Mouse (Mus musculus) forebrain, postnatal 0 days (tissue): ENCODE data around the gene Selenof. TPM values are rescaled to one million over a fixed set of nuclear protein-coding genes. Genes with fewer than 3 reads are reported as not detected.

Experiments used
- ATAC-seq: fragments of 200-750 bp; cut with Nextera tagmentation; 2 replicates; pipeline ENCODE4 v1.8.0; 2017; ENCODE audit warnings: mild to moderate bottlenecking, moderate library complexity
- DNase-seq: peaks from one replicate; pipeline ENCODE4 v3.0.0-alpha.2; 2015
- H3K27ac ChIP-seq: fragments of 300-500 bp; sonication (generic); 2 replicates; pipeline ENCODE4 v1.5.1; 2014; ENCODE audit warnings: low read depth, mild to moderate bottlenecking, antibody characterized with exemption, low read length, moderate library complexity, mixed read lengths
- H3K27me3 ChIP-seq: fragments of 300-500 bp; sonication (generic); 2 replicates; pipeline ENCODE4 v1.6.1; 2014; ENCODE audit warnings: mild to moderate bottlenecking, low read length, mixed read lengths; ENCODE audit not compliant: insufficient read depth
- H3K36me3 ChIP-seq: fragments of 300-500 bp; sonication (generic); 2 replicates; pipeline ENCODE4 v1.6.1; 2014; ENCODE audit warnings: mild to moderate bottlenecking, moderate library complexity; ENCODE audit not compliant: insufficient read depth
- H3K4me1 ChIP-seq: fragments of 300-500 bp; sonication (generic); 2 replicates; pipeline ENCODE4 v1.6.1; 2014; ENCODE audit warnings: antibody characterized with exemption; ENCODE audit not compliant: insufficient read depth
- H3K4me2 ChIP-seq: fragments of 300-500 bp; sonication (generic); 2 replicates; pipeline ENCODE4 v1.6.1; 2014; ENCODE audit warnings: low read depth, mild to moderate bottlenecking, moderate library complexity
- H3K4me3 ChIP-seq: fragments of 300-500 bp; sonication (generic); 2 replicates; pipeline ENCODE4 v1.5.1; 2014; ENCODE audit warnings: low read depth, low read length, mixed read lengths
- H3K9ac ChIP-seq: fragments of 300-500 bp; sonication (generic); 2 replicates; pipeline ENCODE4 v1.6.1; 2014; ENCODE audit warnings: mild to moderate bottlenecking
- H3K9me3 ChIP-seq: fragments of 300-500 bp; sonication (generic); 2 replicates; pipeline ENCODE4 v1.6.1; 2016; ENCODE audit warnings: low read length
- CTCF ChIP-seq: sonication (generic); IDR thresholded peaks from 2 replicates; pipeline ENCODE4 v1.5.1; 2016; ENCODE audit warnings: antibody characterized with exemption, control low read depth, low read depth
- WGBS: fragments of 180-500 bp; shearing (Covaris S2); extraction: QIAGEN DNeasy Blood & Tissue Kit; methylation state at CpG from one replicate; pipeline ENCODE4 v1.1.7; 2014; 5-methylcytosine and 5-hydroxymethylcytosine counted together
- polyA plus RNA-seq: library from polyadenylated mRNA; unstranded; fragments of >200 nt; fragmentation: Nextera tagmentation; extraction: Ambion mirVana; gene quantifications from 2 replicates; pipeline ENCODE4 v1.2.1, GENCODE M21; 2015
- total RNA-seq: library from RNA; depleted of rRNA; stranded (reverse); fragments of >200 nt; gene quantifications from 2 replicates; pipeline ENCODE4 v1.2.3, GENCODE M21; 2014; rRNA removed

The Selenof gene
- total RNA-seq, result 347 and 486 TPM in 2 replicates
- 660 and 719 TPM in 2 replicates for polyA plus RNA-seq

DNA sequence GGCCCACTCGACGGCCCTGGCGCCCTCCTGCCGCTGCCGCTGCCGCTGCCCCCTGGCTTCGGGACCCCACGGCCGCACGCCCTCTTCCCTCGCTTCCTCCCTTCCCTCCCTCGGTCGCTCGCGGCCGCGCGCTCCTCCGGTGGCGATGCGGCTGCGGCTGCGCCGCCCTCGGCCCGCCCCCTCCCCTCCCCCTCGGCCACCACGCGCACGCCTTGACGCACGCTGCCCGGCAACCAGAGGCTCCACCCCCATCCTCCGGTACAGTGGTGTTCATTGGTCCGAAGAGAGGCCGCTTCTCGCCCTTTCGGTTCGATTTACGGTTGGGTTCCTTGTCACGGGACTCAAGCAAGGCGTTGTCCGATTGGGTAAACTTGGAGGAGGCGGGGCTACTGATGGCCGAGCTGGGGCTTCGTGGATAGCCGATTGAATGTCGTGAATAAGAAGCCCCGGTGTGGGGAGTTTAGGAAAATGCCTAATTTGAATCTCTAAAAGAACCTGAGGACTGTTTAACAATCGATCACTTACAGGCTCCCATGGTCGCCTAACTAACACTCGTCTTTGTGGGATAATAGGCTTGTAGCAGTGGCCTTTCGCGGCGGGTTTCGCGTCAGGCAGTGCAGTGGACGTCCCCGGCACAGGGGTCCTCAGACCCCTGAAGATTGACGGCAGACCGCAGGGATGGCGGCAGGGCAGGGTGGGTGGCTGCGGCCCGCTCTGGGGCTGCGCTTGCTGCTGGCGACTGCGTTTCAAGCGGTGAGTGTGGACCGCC, at the start of gene Selenof, which contains the start of gene Hs2st1:
TSS of gene Selenof (plus strand) at position 258 of the 769 bp plus-strand sequence.
TSS of gene Hs2st1 (minus strand) at position 135 of the 769 bp plus-strand sequence.
- H3K4me2 ChIP-seq, result peak within 1 kb of the TSS; percentile 70
- under 1% methylated on average over 65 of the region's 69 CpGs for WGBS
- H3K4me3 ChIP-seq, result peak within 1 kb of the TSS; percentile 96
- TF ChIP-seq CTCF, result peak; percentile 46
- H3K27me3 ChIP-seq, result no peaks in the 10 kb centered on the region
- H3K27ac ChIP-seq, result peak within 1 kb of the TSS; percentile 99
- peak within 1 kb of the TSS; percentile 98 for H3K9ac ChIP-seq
- no peaks in the 10 kb centered on the region for H3K9me3 ChIP-seq
- peak; percentile 99 for DNase-seq
- peaks cover 3% of the 10 kb centered on the region; the same call in 1 of the 2 replicates for H3K36me3 ChIP-seq
- peak; percentile 98 for ATAC-seq
- peaks cover 9% of the 10 kb centered on the region for H3K4me1 ChIP-seq

DNA sequence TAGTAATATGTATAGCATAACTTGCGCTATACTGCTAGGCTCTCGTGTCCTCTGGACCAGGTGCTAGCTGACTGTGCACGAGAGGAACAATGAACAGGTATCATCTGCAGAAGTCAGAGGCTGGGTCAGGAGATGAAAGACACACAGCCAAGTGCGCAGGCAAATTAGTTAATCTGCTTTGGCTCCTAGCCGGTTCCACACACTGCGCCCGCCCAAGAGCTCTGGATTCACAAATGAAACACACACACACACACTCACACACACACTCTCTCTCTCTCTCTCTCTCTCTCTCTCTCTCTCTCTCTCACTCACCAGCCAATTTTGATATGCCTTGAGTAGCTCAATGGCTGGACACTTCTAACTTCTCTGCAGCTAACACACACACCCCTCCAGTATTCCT, 42.2 kb upstream of the Selenof start:
- Histone ChIP-seq H3K9me3 (no peaks in the 10 kb centered on the region), H3K9ac (no peak overlapping the region), H3K4me1 (peaks cover 9% of the 10 kb centered on the region), H3K27ac (no peak overlapping the region), H3K4me3 (no peak overlapping the region), H3K27me3 (no peaks in the 10 kb centered on the region), H3K36me3 (no peaks in the 10 kb centered on the region), H3K4me2 (no peak overlapping the region)
- no peak for DNase-seq
- 68% methylated on average over 7 of the region's 7 CpGs for WGBS
- no peak for ATAC-seq
- no peak for TF ChIP-seq CTCF

DNA sequence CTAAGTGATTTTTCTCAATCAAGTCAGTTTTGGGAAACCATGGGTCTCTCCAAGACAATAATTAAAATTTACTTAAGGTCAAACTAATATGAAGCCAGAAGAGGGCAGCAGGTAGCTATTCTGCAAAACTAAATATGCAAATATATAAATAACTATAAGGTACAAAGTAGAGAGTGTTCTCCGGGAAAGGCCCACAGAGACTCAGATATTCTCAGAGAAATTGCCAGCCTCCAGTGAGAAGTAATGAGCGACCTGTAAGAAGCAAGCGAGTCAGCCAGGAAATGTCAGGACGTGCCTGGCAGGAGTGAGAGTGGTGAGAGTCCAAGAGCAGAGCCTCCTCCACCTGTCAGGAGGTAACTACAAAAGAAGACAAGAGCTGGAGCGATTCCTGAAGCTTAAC, 39.1 kb upstream of the Selenof start:
- Histone ChIP-seq H3K4me1 (peaks cover 9% of the 10 kb centered on the region), H3K36me3 (no peaks in the 10 kb centered on the region), H3K9me3 (no peaks in the 10 kb centered on the region), H3K27ac (no peak overlapping the region), H3K9ac (no peak overlapping the region), H3K4me3 (no peak overlapping the region), H3K4me2 (no peak overlapping the region), H3K27me3 (no peaks in the 10 kb centered on the region)
- peak; percentile 35 for DNase-seq
- WGBS, result 32% methylated on average over 5 of the region's 5 CpGs
- peak; percentile 33 for TF ChIP-seq CTCF
- ATAC-seq, result no peak

DNA sequence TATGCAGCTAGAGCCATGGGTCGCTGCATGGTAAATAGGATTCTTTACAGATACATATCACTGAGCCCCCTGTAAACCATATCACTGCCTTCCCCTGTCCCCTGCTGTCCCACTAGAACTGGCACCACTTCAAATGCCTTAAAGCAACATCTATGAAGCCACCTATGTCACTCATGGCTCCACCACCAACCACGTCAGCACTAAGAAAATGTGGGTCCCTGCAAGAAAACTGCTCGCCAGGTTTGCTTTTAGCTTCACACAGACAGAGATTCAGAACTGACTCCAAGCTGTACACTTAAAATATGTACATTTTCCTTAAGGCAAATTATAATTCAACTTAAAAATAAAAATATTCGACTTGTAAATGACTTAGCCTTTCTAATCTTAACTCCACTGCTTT, 35.0 kb upstream of the Selenof start:
- whole genome bisulfite sequencing, result 84% methylated on average over 4 of the region's 4 CpGs
- ATAC-seq, result no peak

DNA sequence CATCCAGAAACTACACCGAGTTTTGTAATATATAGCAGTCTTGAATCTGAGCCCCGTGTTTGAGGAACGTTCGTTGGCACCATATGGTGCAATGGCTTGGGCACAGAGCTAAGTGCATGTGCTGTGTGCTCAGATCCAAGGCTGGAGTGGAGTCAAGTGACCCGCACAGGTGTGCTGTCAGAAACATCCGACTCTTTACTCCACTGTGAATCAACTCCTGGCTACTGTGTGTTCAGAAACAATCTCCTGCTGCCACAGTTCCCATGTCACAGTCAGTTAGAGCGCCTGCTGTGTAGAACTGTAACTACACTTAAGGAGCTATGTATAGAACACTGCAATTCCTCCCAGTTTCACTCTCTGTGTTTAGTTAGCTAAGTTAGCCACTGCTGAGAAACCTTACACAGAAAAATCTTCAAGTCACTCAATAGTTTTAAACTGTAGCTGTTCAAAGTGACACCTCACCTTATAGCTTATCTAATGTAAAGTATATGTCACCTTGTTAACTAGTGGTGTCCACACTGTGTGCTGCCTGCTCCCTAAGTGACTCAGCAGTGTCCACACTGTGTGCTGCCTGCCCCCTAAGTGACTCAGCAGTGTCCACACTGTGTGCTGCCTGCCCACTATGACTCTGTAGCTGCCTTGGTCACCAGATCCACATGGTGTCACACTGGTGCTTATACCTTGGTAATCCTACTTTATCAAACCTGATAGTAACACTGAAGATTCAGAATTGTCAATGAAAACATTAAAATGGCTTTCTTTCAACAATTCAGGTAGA, 32.8 kb upstream of the Selenof start:
- no peaks in the 10 kb centered on the region for H3K9me3 ChIP-seq
- H3K27me3 ChIP-seq, result no peaks in the 10 kb centered on the region
- ATAC-seq (peak; percentile 73), DNase-seq (peak; percentile 42)
- no peak overlapping the region for H3K27ac ChIP-seq
- H3K4me1 ChIP-seq, result no peaks in the 10 kb centered on the region
- H3K4me3 ChIP-seq, result no peak overlapping the region
- no peaks in the 10 kb centered on the region for H3K36me3 ChIP-seq
- H3K4me2 ChIP-seq, result no peak overlapping the region
- peak; percentile 30 for TF ChIP-seq CTCF
- H3K9ac ChIP-seq, result no peak overlapping the region
- 49% methylated on average over 7 of the region's 7 CpGs for WGBS

More for the DNA sequence above, 35.0 kb upstream of the Selenof start:
- H3K4me2 ChIP-seq, result no peak overlapping the region
- H3K27ac ChIP-seq, result no peak overlapping the region
- no peaks in the 10 kb centered on the region for H3K36me3 ChIP-seq
- peaks cover 9% of the 10 kb centered on the region for H3K4me1 ChIP-seq
- H3K9me3 ChIP-seq, result no peaks in the 10 kb centered on the region
- H3K9ac ChIP-seq, result no peak overlapping the region
- TF ChIP-seq CTCF, result no peak
- no peaks in the 10 kb centered on the region for H3K27me3 ChIP-seq
- no peak for DNase-seq
- H3K4me3 ChIP-seq, result no peak overlapping the region

DNA sequence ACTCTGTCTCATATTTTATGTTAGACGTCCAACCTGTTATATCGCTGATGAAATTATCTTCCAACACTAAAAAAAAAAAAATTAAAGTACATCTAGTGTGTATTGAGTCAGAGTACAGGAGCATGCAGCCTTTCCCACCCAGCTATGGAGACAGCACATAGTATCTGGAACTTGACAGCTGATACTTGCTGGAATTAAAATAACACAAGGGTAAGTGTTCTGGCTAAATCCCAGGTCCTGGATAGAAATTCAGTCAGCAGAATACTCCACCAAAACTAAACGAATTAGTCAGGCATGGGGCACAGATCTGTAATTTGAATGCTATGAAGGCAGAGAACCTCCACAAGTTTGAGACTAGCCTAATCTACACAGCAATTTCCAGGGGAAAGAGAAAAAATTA, 31.1 kb upstream of the Selenof start:
- Histone ChIP-seq H3K4me1 (no peaks in the 10 kb centered on the region), H3K27me3 (no peaks in the 10 kb centered on the region), H3K9me3 (no peaks in the 10 kb centered on the region), H3K4me3 (no peak overlapping the region), H3K36me3 (no peaks in the 10 kb centered on the region), H3K9ac (no peak overlapping the region), H3K27ac (no peak overlapping the region), H3K4me2 (no peak overlapping the region)
- WGBS, result 71% methylated on average over 3 of the region's 3 CpGs
- DNase-seq (no peak), ATAC-seq (no peak)
- TF ChIP-seq CTCF, result no peak

DNA sequence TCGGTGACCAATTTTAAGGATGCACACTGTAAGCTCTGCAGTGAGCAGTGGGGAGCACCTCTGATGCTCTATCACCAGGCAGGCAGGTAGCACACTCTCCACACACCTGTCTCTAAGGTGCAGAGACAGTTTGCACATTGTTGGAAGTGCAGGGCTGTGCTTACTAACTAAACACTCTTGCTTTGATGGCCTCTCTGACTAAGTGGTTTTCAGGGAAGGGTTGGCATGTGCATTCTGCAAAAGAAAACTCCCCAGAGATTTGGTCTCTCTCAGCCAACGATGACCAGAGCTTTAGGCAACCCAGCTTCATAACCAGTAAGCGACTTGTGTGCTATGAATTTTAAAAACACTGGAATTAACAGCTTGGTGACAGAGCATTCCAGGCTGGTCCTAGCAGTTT, 29.3 kb upstream of the Selenof start:
- no peaks in the 10 kb centered on the region for H3K36me3 ChIP-seq
- no peak overlapping the region for H3K9ac ChIP-seq
- H3K27ac ChIP-seq, result no peak overlapping the region
- ATAC-seq, result no peak
- no peak overlapping the region for H3K4me2 ChIP-seq
- H3K9me3 ChIP-seq, result no peaks in the 10 kb centered on the region
- DNase-seq, result no peak
- no peaks in the 10 kb centered on the region for H3K27me3 ChIP-seq
- TF ChIP-seq CTCF, result no peak
- no peak overlapping the region for H3K4me3 ChIP-seq
- peaks cover 7% of the 10 kb centered on the region; the same call in 1 of the 2 replicates for H3K4me1 ChIP-seq
- WGBS, result 85% methylated on average over 3 of the region's 3 CpGs
